Mouse (Mus musculus) ES-Bruce4 (cell line): Measurements from ENCODE around the gene Kif26b. TPM values are rescaled to one million over a fixed set of nuclear protein-coding genes. Genes with fewer than 3 reads are reported as not detected.

ENCODE experiments used
- H3K27ac ChIP-seq: 2 replicates; pipeline ENCODE4 v1.5.1; 2012; ENCODE audit warnings: low read length, inconsistent platforms; ENCODE audit not compliant: insufficient read depth
- H3K27me3 ChIP-seq: 2 replicates; pipeline ENCODE4 v1.6.1; 2012; ENCODE audit warnings: mild to moderate bottlenecking, low read length, inconsistent platforms; ENCODE audit not compliant: control insufficient read depth, poor library complexity, insufficient read depth, severe bottlenecking
- H3K36me3 ChIP-seq: 2 replicates; pipeline ENCODE4 v1.6.1; 2012; ENCODE audit warnings: inconsistent platforms, mild to moderate bottlenecking, low read length, moderate library complexity; ENCODE audit not compliant: control insufficient read depth, poor library complexity, insufficient read depth, severe bottlenecking
- H3K4me1 ChIP-seq: one replicate; pipeline ENCODE4 v1.8.1; 2011; ENCODE audit warnings: low read length; ENCODE audit not compliant: control insufficient read depth, insufficient read depth
- H3K4me3 ChIP-seq: 2 replicates; pipeline ENCODE4 v1.5.1; 2011; ENCODE audit warnings: low read depth, mild to moderate bottlenecking, low read length
- H3K9ac ChIP-seq: 2 replicates; pipeline ENCODE4 v1.6.1; 2012; ENCODE audit warnings: low read depth, mild to moderate bottlenecking, inconsistent platforms; ENCODE audit not compliant: poor library complexity, severe bottlenecking
- H3K9me3 ChIP-seq: replicated peaks from 2 replicates; pipeline ENCODE4 v1.6.1; 2012; ENCODE audit warnings: mild to moderate bottlenecking, low read length, inconsistent platforms; ENCODE audit not compliant: control insufficient read depth, poor library complexity, insufficient read depth, severe bottlenecking
- CTCF ChIP-seq: IDR thresholded peaks from one replicate; pipeline ENCODE4 v1.8.1; 2011; ENCODE audit warnings: low read depth, low read length
- EP300 ChIP-seq: IDR thresholded peaks from 2 replicates; pipeline ENCODE4 v1.6.1; 2011; ENCODE audit warnings: low read depth, low read length; ENCODE audit not compliant: insufficient read depth
- POLR2A ChIP-seq: IDR thresholded peaks from one replicate; pipeline ENCODE4 v1.8.1; 2011; ENCODE audit warnings: low read length; ENCODE audit not compliant: insufficient read depth
- polyA plus RNA-seq: library from polyadenylated mRNA; stranded (reverse); fragments of >200 nt; gene quantifications from 2 replicates; pipeline ENCODE4 v1.2.4, GENCODE M21; 2011; ENCODE audit warnings: low read depth; ENCODE audit not compliant: missing spikeins, insufficient read depth, insufficient read length

The Kif26b gene
- polyA plus RNA-seq, 1 experiment: 0.31 TPM

DNA sequence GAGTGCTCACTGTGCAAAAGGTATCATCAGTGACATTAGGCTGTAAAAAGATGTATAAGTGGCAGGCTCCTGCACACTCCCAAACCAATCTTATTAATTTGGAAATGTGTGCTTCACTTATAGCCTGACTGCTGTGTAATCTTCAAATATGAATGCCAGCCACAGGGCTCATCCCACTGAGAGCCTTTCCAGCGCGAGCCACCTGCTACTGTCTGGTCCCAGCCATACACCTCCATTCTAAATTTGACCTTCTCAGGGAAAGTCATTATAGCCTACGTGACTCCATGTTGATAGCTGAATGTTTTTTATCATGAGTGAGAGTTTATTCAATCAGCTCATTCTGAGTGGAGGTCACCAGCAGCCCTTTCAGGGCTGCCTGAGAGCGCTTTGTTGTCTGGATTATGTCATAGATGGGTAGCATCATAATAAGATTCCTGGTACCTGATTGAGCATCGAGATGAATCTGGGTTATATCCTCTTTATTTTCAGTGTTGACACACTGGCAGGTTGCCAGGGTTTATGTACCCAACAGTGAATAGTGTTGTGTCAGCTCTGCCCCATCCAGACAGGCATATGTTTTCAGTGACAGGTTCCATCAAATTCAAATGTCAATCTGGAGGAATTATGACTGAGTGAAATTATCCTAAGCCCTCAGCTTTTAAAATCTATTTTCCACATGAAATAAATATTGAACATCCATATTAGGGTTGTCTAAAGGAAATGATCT lies 319.6 kb downstream of the Kif26b start:
- H3K27ac ChIP-seq: no peak overlapping the region
- H3K4me1 ChIP-seq: peaks cover 1% of the 10 kb centered on the region
- H3K27me3 ChIP-seq: peaks cover 17% of the 10 kb centered on the region
- no peak overlapping the region for H3K9ac ChIP-seq
- H3K4me3 ChIP-seq: no peak overlapping the region
- H3K36me3 ChIP-seq: no peaks in the 10 kb centered on the region
- TF ChIP-seq POLR2A (no peak), EP300 (no peak), CTCF (no peak)
- H3K9me3 ChIP-seq: peaks cover 3% of the 10 kb centered on the region; the same call in 1 of the 2 replicates

DNA sequence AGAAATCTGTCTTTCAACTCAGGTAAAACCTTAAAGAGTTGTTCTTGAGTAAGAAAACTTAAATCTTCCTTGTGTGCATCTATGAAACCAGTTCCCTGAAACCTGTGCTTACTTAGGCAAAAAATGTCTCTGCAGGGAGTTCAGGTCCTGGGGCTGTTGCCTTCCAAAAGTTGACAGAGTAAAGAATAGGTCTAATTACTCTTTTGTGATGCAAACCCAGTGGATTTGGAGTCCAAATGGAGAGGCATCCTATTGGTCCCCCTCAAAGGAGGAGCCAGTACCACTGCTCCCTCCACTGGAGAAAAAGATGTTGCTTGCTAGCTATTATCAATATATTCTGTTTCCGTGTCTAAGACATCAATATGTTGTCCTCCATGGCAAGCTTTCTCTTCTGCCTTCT lies 321.6 kb downstream of the Kif26b start:
- Histone ChIP-seq H3K36me3 (no peaks in the 10 kb centered on the region), H3K27ac (no peak overlapping the region), H3K4me1 (peaks cover 1% of the 10 kb centered on the region), H3K4me3 (no peak overlapping the region), H3K9ac (no peak overlapping the region), H3K27me3 (peaks cover 17% of the 10 kb centered on the region), H3K9me3 (peaks cover 3% of the 10 kb centered on the region; the same call in 1 of the 2 replicates)
- no peak for TF ChIP-seq CTCF
- TF ChIP-seq EP300: no peak
- no peak for TF ChIP-seq POLR2A

DNA sequence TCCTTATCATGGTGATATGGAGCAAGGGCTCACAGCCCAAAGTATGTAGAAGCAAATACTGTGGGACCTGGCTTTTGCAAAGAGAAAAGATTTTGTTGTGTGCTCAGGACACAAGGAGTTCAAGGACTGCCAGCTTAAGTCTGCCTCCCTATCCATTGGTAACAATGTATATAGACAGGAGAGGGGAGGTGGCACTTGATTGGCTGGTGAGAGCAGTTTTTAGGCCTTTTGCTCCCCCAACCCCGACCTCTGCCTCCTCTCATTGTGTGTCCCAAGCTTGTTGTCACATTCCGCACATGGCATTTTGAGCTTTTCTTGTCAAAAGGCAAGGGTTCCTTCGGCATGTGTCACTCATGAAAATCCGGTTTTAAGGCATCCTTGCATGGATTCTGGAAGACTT lies 326.0 kb downstream of the Kif26b start:
- H3K36me3 ChIP-seq: no peaks in the 10 kb centered on the region
- no peak for TF ChIP-seq EP300
- TF ChIP-seq POLR2A: no peak
- no peak for TF ChIP-seq CTCF
- no peak overlapping the region for H3K9ac ChIP-seq
- no peaks in the 10 kb centered on the region for H3K9me3 ChIP-seq
- peaks cover 5% of the 10 kb centered on the region for H3K27me3 ChIP-seq
- no peak overlapping the region for H3K4me3 ChIP-seq
- no peak overlapping the region for H3K27ac ChIP-seq
- peaks cover 1% of the 10 kb centered on the region for H3K4me1 ChIP-seq

DNA sequence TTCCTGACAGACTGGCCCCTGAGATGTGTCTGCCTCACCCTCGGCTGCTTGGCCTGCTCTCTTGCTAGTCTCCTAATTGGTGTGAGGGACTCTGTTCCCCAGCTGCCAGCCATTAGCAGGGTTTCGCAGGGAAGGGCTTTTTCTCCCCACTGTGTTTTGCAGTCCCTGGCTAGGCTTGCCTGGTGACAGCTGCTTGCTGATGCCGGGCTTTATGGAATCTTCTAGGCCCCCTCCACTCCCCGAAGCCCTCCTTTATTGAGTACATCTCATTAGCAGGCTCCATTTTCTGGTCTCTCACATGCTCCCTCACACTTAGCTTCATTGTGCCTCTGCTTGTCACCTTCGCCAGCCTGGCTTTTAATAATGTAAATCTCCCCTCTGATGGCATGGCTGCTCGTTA lies 327.0 kb downstream of the Kif26b start:
- H3K9ac ChIP-seq: no peak overlapping the region
- H3K36me3 ChIP-seq: no peaks in the 10 kb centered on the region
- H3K9me3 ChIP-seq: no peaks in the 10 kb centered on the region
- TF ChIP-seq CTCF: no peak
- no peak for TF ChIP-seq POLR2A
- no peak for TF ChIP-seq EP300
- no peak overlapping the region for H3K27ac ChIP-seq
- no peak overlapping the region for H3K4me3 ChIP-seq
- H3K4me1 ChIP-seq: no peaks in the 10 kb centered on the region
- H3K27me3 ChIP-seq: peaks cover 5% of the 10 kb centered on the region

DNA sequence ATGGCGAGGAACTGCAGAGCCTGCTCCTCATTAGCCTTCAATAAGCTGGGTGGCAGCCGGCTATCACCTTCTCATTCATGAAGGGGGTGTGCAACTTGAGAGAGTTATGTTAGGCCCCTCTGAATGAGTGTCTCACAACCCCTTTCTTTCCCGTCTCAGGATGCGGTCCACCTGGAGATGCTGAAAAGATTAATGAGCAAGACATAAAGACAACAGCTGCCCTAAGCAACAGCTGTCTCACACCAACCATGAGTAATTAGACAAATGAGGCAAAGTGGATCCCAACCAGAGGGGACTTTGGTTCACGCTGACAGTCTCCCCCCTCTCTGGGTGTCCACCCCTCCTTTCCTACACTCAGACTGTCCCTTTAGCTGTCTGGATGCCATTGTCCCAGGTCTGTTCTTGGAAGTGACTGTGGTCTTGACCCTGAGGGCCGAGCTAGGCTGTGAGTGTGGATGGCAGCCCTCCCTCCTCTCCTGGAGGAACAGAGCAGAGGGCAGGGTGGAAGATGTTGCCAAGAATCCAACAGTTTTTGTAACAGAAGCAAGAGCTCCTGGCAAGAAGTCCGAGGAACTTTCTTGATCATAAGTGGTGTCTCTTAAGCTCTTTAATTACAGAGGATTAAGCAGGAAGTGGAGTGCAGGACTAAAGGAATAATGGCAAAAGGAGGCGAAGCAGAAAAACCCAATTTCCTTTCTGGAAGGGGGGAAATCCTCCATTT lies 331.9 kb downstream of the Kif26b start:
- no peaks in the 10 kb centered on the region for H3K9me3 ChIP-seq

DNA sequence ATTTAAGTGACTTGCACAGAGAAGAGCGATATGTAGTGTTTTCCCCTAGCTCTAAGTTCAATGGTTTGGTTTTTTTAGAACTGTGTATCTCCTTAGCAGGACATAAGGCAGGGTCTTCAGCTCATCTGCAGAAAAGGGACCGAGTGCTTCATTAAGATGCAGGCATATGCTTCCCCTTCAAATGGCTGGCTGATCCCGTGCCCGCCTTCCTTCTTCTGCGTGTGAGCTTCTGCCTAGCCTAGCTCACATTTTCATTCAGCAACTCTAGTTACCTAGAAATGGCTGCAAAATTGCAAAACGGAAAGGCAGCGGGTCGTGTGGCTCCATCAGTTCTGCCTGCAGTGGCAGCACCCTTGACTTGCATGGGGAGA lies 332.5 kb downstream of the Kif26b start:
- no peak overlapping the region for H3K27ac ChIP-seq
- H3K4me1 ChIP-seq: no peaks in the 10 kb centered on the region
- no peak for TF ChIP-seq CTCF
- TF ChIP-seq EP300: no peak
- no peak for TF ChIP-seq POLR2A
- no peak overlapping the region for H3K4me3 ChIP-seq
- H3K36me3 ChIP-seq: no peaks in the 10 kb centered on the region
- H3K9me3 ChIP-seq: no peaks in the 10 kb centered on the region
- no peak overlapping the region for H3K9ac ChIP-seq
- no peaks in the 10 kb centered on the region for H3K27me3 ChIP-seq

More for the DNA sequence above, 331.9 kb downstream of the Kif26b start:
- Histone ChIP-seq H3K27ac (no peak overlapping the region), H3K27me3 (no peaks in the 10 kb centered on the region), H3K4me1 (no peaks in the 10 kb centered on the region), H3K4me3 (no peak overlapping the region), H3K36me3 (no peaks in the 10 kb centered on the region), H3K9ac (no peak overlapping the region)
- TF ChIP-seq CTCF (no peak), EP300 (no peak), POLR2A (no peak)
